ENCODE assay signal across 23 mouse cellular contexts in genomic region chr10:18870990-18871389, GRCm38 (mm10). TPM values are rescaled to one million over a fixed set of nuclear protein-coding genes. Genes with fewer than 3 reads are reported as not detected.
DNase-seq lines count a peak whose midpoint lies in the region; ATAC-seq lines count a peak whose summit lies in the region.
"Had no signal": no experiment of that assay in that cellular context is flagged by ENCODE, and none has a peak within 500 bp of the region (broad histone marks: within the 10 kb centered on the region; RNA-seq: fewer than 3 reads in every experiment).

No protein-coding gene starts in this region.

- ATAC-seq in liver, embryonic 12.5 days, result peak; percentile 75
- peak; percentile 65; the same call in 1 of the 2 replicates for ATAC-seq in stomach, embryonic 15.5 days (ENCODE audit: insufficient read depth, low FRiP score, low read depth)
- no peak for ATAC-seq in neural tube, embryonic 15.5 days (ENCODE audit: low FRiP score)
- ATAC-seq in hindbrain, embryonic 13.5 days (ENCODE audit: low FRiP score), result no peak
- ATAC-seq: CD4-positive, CD25-positive, alpha-beta regulatory T cell, adult 4 months; forebrain, embryonic 15.5 days; midbrain, embryonic 16.5 days had no signal

- intact Hi-C loops in heart, postnatal 36 days (cut with DNase I), result no loop called here

- H3K4me1 ChIP-seq in liver, embryonic 12.5 days, result peaks cover 15% of the 10 kb centered on the region
- no peaks in the 10 kb centered on the region for H3K4me1 ChIP-seq in stomach, embryonic 15.5 days
- no peaks in the 10 kb centered on the region for H3K4me1 ChIP-seq in neural tube, embryonic 15.5 days
- no peaks in the 10 kb centered on the region for H3K4me1 ChIP-seq in hindbrain, embryonic 13.5 days (replicated peaks)
- H3K4me1 ChIP-seq: forebrain, embryonic 15.5 days; midbrain, embryonic 10.5 days had no signal

- H3K9ac ChIP-seq in liver, embryonic 12.5 days, result no peak overlapping the region
- no peak overlapping the region for H3K9ac ChIP-seq in stomach, embryonic 15.5 days
- H3K9ac ChIP-seq in neural tube, embryonic 15.5 days (replicated peaks), result no peak overlapping the region
- no peak overlapping the region for H3K9ac ChIP-seq in hindbrain, embryonic 13.5 days
- H3K9ac ChIP-seq: embryonic facial prominence, embryonic 13.5 days; forebrain, embryonic 15.5 days; liver, embryonic 14.5 days had no signal

- no peak overlapping the region for H3K27ac ChIP-seq in liver, embryonic 12.5 days
- H3K27ac ChIP-seq in stomach, embryonic 15.5 days, result no peak overlapping the region
- no peak overlapping the region for H3K27ac ChIP-seq in neural tube, embryonic 15.5 days (replicated peaks)
- H3K27ac ChIP-seq in hindbrain, embryonic 13.5 days, result no peak overlapping the region
- H3K27ac ChIP-seq: embryonic facial prominence, embryonic 13.5 days; forebrain, embryonic 15.5 days; liver, embryonic 14.5 days; midbrain, embryonic 10.5 days had no signal

- H3K9me3 ChIP-seq in liver, embryonic 12.5 days (replicated peaks), result no peaks in the 10 kb centered on the region
- H3K9me3 ChIP-seq in stomach, embryonic 15.5 days, result no peaks in the 10 kb centered on the region
- no peaks in the 10 kb centered on the region for H3K9me3 ChIP-seq in neural tube, embryonic 15.5 days (replicated peaks)
- H3K9me3 ChIP-seq in hindbrain, embryonic 13.5 days, result no peaks in the 10 kb centered on the region
- H3K9me3 ChIP-seq: embryonic facial prominence, embryonic 13.5 days; forebrain, embryonic 15.5 days; G1E; midbrain, embryonic 10.5 days had no signal

- DNase-seq in heart, adult 11 months, result peak; percentile 87
- DNase-seq in heart, postnatal 36 days, result no peak
- peak; percentile 31 for DNase-seq in ES-CJ7 (ENCODE audit: low read depth, low spot score)
- no peak for DNase-seq in B cell, adult 2 months
- DNase-seq: adrenal gland, postnatal 10 days; cerebellum, adult 18-20 months; cerebellum, postnatal 14 days; kidney, adult 2 months; kidney, postnatal 10 days; right cerebral cortex, adult 18-20 months; right cerebral cortex, postnatal 4 days had no signal

- WGBS in liver, embryonic 12.5 days (ENCODE audit: insufficient replicate concordance), result 34% methylated on average over 2 of the region's 2 CpGs
- WGBS in stomach, embryonic 15.5 days, result 50% methylated on average over 2 of the region's 2 CpGs
- 89% methylated on average over 2 of the region's 2 CpGs for WGBS in neural tube, embryonic 15.5 days
- WGBS in hindbrain, embryonic 13.5 days, result 94% methylated on average over 2 of the region's 2 CpGs

- no peak overlapping the region for H3K4me3 ChIP-seq in liver, embryonic 12.5 days
- no peak overlapping the region for H3K4me3 ChIP-seq in stomach, embryonic 15.5 days (replicated peaks)
- H3K4me3 ChIP-seq in neural tube, embryonic 15.5 days (replicated peaks), result no peak overlapping the region
- no peak overlapping the region for H3K4me3 ChIP-seq in hindbrain, embryonic 13.5 days
- H3K4me3 ChIP-seq: embryonic facial prominence, embryonic 13.5 days; forebrain, embryonic 15.5 days; midbrain, embryonic 10.5 days had no signal

- H3K4me2 ChIP-seq in liver, embryonic 12.5 days, result 0 out of 2 replicates have a peak overlapping the region, but pooled peaks have one; percentile 10
- no peak overlapping the region for H3K4me2 ChIP-seq in stomach, embryonic 15.5 days
- no peak overlapping the region for H3K4me2 ChIP-seq in neural tube, embryonic 15.5 days
- no peak overlapping the region for H3K4me2 ChIP-seq in hindbrain, embryonic 13.5 days
- H3K4me2 ChIP-seq: embryonic facial prominence, embryonic 13.5 days; forebrain, embryonic 15.5 days; heart, embryonic 11.5 days had no signal

- no peaks in the 10 kb centered on the region for H3K27me3 ChIP-seq in liver, embryonic 12.5 days (replicated peaks)
- H3K27me3 ChIP-seq in stomach, embryonic 15.5 days (replicated peaks), result no peaks in the 10 kb centered on the region
- no peaks in the 10 kb centered on the region for H3K27me3 ChIP-seq in neural tube, embryonic 15.5 days (replicated peaks)
- no peaks in the 10 kb centered on the region for H3K27me3 ChIP-seq in hindbrain, embryonic 13.5 days
- H3K27me3 ChIP-seq: embryonic facial prominence, embryonic 13.5 days; forebrain, embryonic 15.5 days had no signal

- no peaks in the 10 kb centered on the region for H3K36me3 ChIP-seq in liver, embryonic 12.5 days
- no peaks in the 10 kb centered on the region for H3K36me3 ChIP-seq in stomach, embryonic 15.5 days
- H3K36me3 ChIP-seq in neural tube, embryonic 15.5 days, result no peaks in the 10 kb centered on the region
- H3K36me3 ChIP-seq in hindbrain, embryonic 13.5 days, result no peaks in the 10 kb centered on the region
- H3K36me3 ChIP-seq: embryonic facial prominence, embryonic 13.5 days; forebrain, embryonic 15.5 days; G1E; midbrain, embryonic 10.5 days had no signal

RNA-seq across cellular contexts. Expression of gene Perp, which starts 26.2 kb away (rescaled TPM):
- 100 to 1,000 TPM; 108 to 119 TPM for total RNA-seq in heart, postnatal 36 days (2021)
- 7.1 and 7.5 TPM in 2 replicates for polyA plus RNA-seq in liver, embryonic 12.5 days (2016; fragmentation: Nextera tagmentation; extraction: Ambion mirVana)
- 184 and 297 TPM in 2 replicates for polyA plus RNA-seq in stomach, embryonic 15.5 days (2015; fragmentation: Nextera tagmentation; extraction: Ambion mirVana)
- 9.0 and 26.8 TPM in 2 replicates for polyA plus RNA-seq in neural tube, embryonic 15.5 days (2015; fragmentation: Nextera tagmentation; extraction: Ambion mirVana)
- 4.7 and 5.3 TPM in 2 replicates for polyA plus RNA-seq in hindbrain, embryonic 13.5 days (2015; fragmentation: Nextera tagmentation; extraction: Ambion mirVana)
- total RNA-seq: G1E had no signal
- polyA plus RNA-seq: G1E had no signal

Comparison
In these comparisons a context has a peak if more than half of its experiments do, and no peak if none do; other contexts are left out.
1. DNase-seq: peak in heart, adult 11 months (single experiment) and ES-CJ7 (single experiment); none in heart, postnatal 36 days (0 of 2) and B cell, adult 2 months (0 of 2).
2. ATAC-seq: peak in liver, embryonic 12.5 days (single experiment) and stomach, embryonic 15.5 days (single experiment); none in neural tube, embryonic 15.5 days (single experiment) and hindbrain, embryonic 13.5 days (single experiment).